Mouse (Mus musculus) heart, postnatal 25 days (tissue): ENCODE data around the gene Olfr259. TPM values are rescaled to one million over a fixed set of nuclear protein-coding genes. Genes with fewer than 3 reads are reported as not detected.

Experiments used
- DNase-seq: peaks from one replicate; pipeline ENCODE4 v3.0.0; 2022; ENCODE audit warnings: low spot score
- intact Hi-C: fragments of 180-260 bp; cut with DNase I; formaldehyde crosslinking; loops from one replicate; pipeline ENCODE4 v1.15.1; 2025
- total RNA-seq, 2 experiments: library from RNA; stranded (reverse); gene quantifications; 2 replicates each; pipeline ENCODE4 v1.2.3; 2021

The Olfr259 gene
- not detected for total RNA-seq

DNA sequence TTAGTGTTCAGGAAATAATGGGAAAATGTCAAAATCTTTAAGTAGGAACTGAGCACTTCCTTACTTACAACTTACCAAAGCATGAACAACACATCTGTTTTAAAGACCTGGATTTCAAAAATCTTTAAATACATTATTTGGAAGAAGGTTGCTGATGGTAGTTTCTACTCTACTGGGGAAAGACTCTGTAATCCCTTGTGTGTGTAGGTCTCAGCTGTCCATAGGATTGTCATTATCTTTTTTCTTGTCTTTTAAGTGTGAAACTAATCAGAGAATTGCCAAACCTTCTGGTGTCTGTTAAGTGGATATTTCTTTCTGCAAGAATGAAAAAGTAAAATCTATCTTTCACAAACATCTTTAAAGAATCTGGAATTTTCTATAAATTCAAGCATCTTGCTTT is at the start of gene Olfr259:
Olfr259 (minus strand) TSS at position 101 of the 400 bp plus-strand sequence.
- intact Hi-C loops: no loop called here
- DNase-seq: no peak

- intact Hi-C loops: no loop called here
- DNase-seq: no peak
These were observed 38.2 kb upstream of the Olfr259 start, which contains the start of gene Olfr1111 for GRCm38 (mm10) chr2:87152524-87152923. Olfr1111 (minus strand) TSS chr2:87152624.

GRCm38 (mm10) chr2:87140200-87140599 is 25.8 kb upstream of the Olfr259 start, which contains the start of gene Olfr1110:
Olfr1110 (minus strand) TSS chr2:87140300.
- DNase-seq: no peak
- intact Hi-C loops: no loop called here

DNA sequence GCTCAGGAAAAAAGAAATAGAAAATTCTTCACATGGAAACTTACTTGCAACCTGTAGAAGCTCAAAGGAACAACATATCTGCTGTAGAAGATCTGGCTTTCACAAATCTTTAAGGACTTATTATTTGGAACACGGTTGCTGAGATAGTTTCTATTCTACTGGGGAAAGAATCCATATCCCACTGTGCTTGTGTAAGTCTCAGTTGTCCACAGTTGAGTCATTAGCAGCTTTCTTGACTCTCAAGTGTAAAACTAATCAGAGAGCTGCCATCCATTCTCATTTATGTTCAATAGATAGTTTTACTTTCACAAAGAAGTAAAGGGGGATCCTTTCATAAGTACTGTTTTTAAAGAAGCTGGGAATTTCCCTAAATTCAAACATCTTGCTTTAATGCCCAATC is 18.5 kb downstream of the Olfr259 start, which contains the start of gene Olfr1109:
Olfr1109 (minus strand) TSS at position 101 of the 400 bp plus-strand sequence.
- intact Hi-C loops: no loop called here
- no peak for DNase-seq

DNA sequence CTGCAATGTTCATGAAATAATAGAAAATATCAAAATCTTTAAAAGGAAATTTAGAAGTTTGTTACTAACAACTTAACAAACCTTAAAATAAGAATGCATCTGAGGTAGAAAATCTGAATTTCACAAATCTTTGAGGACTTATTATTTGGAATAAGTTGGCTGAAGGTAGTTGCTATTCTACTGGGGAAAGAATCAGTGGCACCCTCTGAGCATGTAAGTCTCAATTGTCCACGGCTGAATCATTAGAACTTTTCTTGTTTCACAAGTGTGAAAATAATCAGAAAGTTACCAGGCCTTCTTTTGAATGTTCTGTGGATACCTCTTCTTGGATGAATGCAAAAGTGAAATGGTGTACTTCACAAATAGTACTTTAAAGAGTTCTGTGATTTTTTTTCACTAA is 38.6 kb downstream of the Olfr259 start, which contains the start of gene Olfr1107:
Olfr1107 (minus strand) TSS at position 101 of the 400 bp plus-strand sequence.
- no peak for DNase-seq
- intact Hi-C loops: no loop called here

Other genes starting within 250 kb of the Olfr259 start
- gene Gm13723, start 239.8 kb downstream of the Olfr259 start, total RNA-seq: not detected
- gene Olfr1097, start 222.4 kb downstream of the Olfr259 start, total RNA-seq: not detected
- not detected for gene Olfr1098, start 190.0 kb downstream of the Olfr259 start, total RNA-seq
- gene Olfr1099, start 153.9 kb downstream of the Olfr259 start, total RNA-seq: not detected
- gene Olfr1100, start 134.6 kb downstream of the Olfr259 start, total RNA-seq: not detected
- not detected for gene Olfr1101, start 123.3 kb downstream of the Olfr259 start, total RNA-seq
- not detected for gene Olfr1102, start 116.2 kb downstream of the Olfr259 start, total RNA-seq
- gene Olfr1104, start 87.5 kb downstream of the Olfr259 start, total RNA-seq: not detected
- gene Olfr1105, start 78.0 kb downstream of the Olfr259 start, total RNA-seq: not detected
- not detected for gene Olfr1106, start 62.3 kb downstream of the Olfr259 start, total RNA-seq
- not detected for gene Olfr1107, start 38.8 kb downstream of the Olfr259 start, total RNA-seq
- gene Olfr1109, start 18.6 kb downstream of the Olfr259 start, total RNA-seq: not detected
- gene Olfr1110, start 25.7 kb upstream of the Olfr259 start, total RNA-seq: not detected
- gene Olfr1111, start 38.1 kb upstream of the Olfr259 start, total RNA-seq: not detected
- gene Olfr1112, start 73.2 kb upstream of the Olfr259 start, total RNA-seq: not detected
- gene Olfr1113, start 94.4 kb upstream of the Olfr259 start, total RNA-seq: not detected
- gene Olfr1115, start 133.4 kb upstream of the Olfr259 start, total RNA-seq: not detected
- not detected for gene Olfr1116, start 153.0 kb upstream of the Olfr259 start, total RNA-seq
- gene Olfr1118, start 193.0 kb upstream of the Olfr259 start, total RNA-seq: not detected
- not detected for gene Olfr1120, start 240.2 kb upstream of the Olfr259 start, total RNA-seq